Mouse (Mus musculus): ENCODE data around the gene Idh1. TPM values are rescaled to one million over a fixed set of nuclear protein-coding genes. Genes with fewer than 3 reads are reported as not detected.
A peak's percentile ranks its signal among the peaks of the same experiment; 100 is the strongest.

The Idh1 gene
- polyA plus RNA-seq, 1 experiment: 43.7 TPM

DNA sequence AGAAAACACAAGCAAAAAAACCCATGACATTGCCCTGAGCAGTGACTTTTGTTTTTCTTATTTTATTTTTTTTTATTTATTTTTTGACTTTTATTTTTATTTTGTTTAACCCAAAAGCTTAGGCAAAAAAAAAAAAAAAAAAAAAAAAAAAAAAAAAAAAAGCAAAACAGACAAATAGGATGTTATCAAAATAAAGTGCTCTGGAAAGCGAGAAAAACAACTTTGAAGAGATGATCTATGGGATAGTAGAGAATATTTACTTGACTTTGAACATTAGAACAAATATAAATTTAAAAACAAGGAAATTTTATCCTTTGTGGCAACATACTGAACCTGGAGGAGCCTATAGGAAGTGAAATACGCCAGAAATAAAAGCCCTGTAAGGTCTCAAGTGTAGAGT is 2.3 kb downstream of the Idh1 start:
- Histone ChIP-seq H3K4me3 (replicated peaks; ENCODE audit: control insufficient read depth, low read depth, low read length) (no peak overlapping the region), H3K4me1 (ENCODE audit: control insufficient read depth, insufficient read depth, low read length) (no peaks in the 10 kb centered on the region), H3K27ac (ENCODE audit: control insufficient read depth, insufficient read depth, low read depth, low read length, poor library complexity) (no peak overlapping the region)
- WGBS: 79% methylated on average over 2 of the region's 2 CpGs
- TF ChIP-seq CTCF (IDR thresholded peaks at IDR 0.05; ENCODE audit: control insufficient read depth, insufficient read depth, low read length): no peak
- TF ChIP-seq POLR2A (IDR thresholded peaks at IDR 0.05; ENCODE audit: borderline replicate concordance, control insufficient read depth, low read depth, low read length): no peak

DNA sequence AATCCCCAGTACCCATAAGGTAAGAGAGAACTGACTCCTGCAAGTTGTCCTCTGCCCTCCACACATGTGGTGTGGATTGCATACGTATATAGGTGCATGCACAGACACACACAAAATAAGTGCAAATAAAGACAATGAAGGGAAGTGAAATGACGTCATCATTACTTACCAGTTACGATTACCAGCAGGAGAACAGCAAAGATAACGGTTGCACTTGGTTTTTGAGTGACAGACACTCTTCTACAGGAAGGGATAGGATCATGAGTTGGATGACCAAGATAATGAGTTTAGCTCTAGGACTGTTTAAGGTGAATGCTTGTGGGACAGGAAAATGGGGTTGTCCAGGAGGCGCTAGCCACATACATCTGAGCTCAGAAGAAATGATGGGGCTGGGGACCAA is 4.8 kb downstream of the Idh1 start:
- 43% methylated on average over 5 of the region's 5 CpGs for WGBS
- Histone ChIP-seq H3K4me3 (replicated peaks; ENCODE audit: control insufficient read depth, low read depth, low read length) (no peak overlapping the region), H3K4me1 (ENCODE audit: control insufficient read depth, insufficient read depth, low read length) (no peaks in the 10 kb centered on the region), H3K27ac (ENCODE audit: control insufficient read depth, insufficient read depth, low read depth, low read length, poor library complexity) (no peak overlapping the region)
- TF ChIP-seq CTCF (IDR thresholded peaks at IDR 0.05; ENCODE audit: control insufficient read depth, insufficient read depth, low read length): no peak
- TF ChIP-seq POLR2A (IDR thresholded peaks at IDR 0.05; ENCODE audit: borderline replicate concordance, control insufficient read depth, low read depth, low read length): no peak

DNA sequence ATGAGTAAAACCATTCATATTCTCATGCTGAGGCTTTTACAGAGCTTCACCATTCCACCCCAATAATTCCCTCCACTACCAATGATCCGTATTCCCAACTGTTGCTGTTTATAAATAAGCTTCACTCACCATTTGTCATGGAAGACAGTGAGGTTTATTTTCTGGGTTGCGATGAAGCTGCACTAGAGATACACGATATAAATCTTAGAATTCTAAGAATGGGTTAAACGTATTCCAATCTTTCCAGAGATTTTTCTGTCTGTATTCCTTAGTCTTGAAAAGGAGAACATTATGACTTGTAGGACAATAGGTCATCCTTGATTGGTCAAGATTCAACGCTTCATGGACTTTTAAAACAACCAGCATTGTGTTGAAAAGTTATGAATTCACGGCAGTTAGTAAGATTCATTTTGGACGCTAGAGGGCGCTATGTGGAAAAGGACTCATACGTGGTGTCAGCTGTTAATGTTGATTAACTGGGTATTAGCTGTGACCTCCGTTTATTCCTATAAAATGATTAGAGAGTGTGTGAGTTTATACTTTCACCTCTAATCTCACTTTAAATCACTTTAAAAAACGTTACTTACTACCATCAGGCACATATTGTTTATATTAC is 6.6 kb downstream of the Idh1 start:
- Histone ChIP-seq H3K4me3 (replicated peaks; ENCODE audit: control insufficient read depth, low read depth, low read length) (peak overlapping the region; percentile 73), H3K27ac (ENCODE audit: control insufficient read depth, insufficient read depth, low read depth, low read length, poor library complexity) (no peak overlapping the region), H3K4me1 (ENCODE audit: control insufficient read depth, insufficient read depth, low read length) (no peaks in the 10 kb centered on the region)
- 2% methylated on average over 11 of the region's 11 CpGs for WGBS
- TF ChIP-seq CTCF (IDR thresholded peaks at IDR 0.05; ENCODE audit: control insufficient read depth, insufficient read depth, low read length) (no peak), POLR2A (IDR thresholded peaks at IDR 0.05; ENCODE audit: borderline replicate concordance, control insufficient read depth, low read depth, low read length) (no peak)

DNA sequence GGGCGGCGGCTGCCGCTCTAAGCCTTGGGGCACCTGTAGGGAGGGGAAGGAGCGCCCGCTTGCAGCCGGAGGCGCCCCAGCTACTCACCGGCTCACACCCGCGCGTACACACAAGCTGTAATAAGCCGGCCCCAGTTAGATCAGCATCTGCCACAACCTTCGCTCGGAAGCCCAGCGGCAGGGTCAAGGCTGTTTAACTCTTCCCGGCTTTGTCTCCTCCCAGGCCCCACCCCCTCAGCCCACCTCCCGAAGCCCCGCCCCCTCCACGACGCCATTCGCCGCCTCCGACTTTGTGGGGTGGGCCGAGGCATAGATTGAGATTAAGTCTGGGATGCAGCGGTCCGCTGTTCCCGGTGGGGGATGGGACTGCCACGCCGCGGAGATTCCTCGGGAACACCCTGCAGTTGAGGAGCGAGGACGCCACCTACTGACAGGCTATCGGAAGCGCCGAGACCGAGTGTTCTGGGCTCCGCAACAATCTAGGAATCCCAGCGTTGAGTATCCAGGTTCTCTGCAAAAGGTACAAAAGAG is 7.3 kb downstream of the Idh1 start:
- H3K4me3 ChIP-seq (replicated peaks; ENCODE audit: control insufficient read depth, low read depth, low read length): peak overlapping the region; percentile 73
- peak; percentile 40 for TF ChIP-seq POLR2A (IDR thresholded peaks at IDR 0.05; ENCODE audit: borderline replicate concordance, control insufficient read depth, low read depth, low read length)
- peak; percentile 66 for TF ChIP-seq CTCF (IDR thresholded peaks at IDR 0.05; ENCODE audit: control insufficient read depth, insufficient read depth, low read length)
- WGBS: under 1% methylated on average over 39 of the region's 39 CpGs
- no peaks in the 10 kb centered on the region for H3K4me1 ChIP-seq (ENCODE audit: control insufficient read depth, insufficient read depth, low read length)
- H3K27ac ChIP-seq (ENCODE audit: control insufficient read depth, insufficient read depth, low read depth, low read length, poor library complexity): peak overlapping the region; percentile 80

DNA sequence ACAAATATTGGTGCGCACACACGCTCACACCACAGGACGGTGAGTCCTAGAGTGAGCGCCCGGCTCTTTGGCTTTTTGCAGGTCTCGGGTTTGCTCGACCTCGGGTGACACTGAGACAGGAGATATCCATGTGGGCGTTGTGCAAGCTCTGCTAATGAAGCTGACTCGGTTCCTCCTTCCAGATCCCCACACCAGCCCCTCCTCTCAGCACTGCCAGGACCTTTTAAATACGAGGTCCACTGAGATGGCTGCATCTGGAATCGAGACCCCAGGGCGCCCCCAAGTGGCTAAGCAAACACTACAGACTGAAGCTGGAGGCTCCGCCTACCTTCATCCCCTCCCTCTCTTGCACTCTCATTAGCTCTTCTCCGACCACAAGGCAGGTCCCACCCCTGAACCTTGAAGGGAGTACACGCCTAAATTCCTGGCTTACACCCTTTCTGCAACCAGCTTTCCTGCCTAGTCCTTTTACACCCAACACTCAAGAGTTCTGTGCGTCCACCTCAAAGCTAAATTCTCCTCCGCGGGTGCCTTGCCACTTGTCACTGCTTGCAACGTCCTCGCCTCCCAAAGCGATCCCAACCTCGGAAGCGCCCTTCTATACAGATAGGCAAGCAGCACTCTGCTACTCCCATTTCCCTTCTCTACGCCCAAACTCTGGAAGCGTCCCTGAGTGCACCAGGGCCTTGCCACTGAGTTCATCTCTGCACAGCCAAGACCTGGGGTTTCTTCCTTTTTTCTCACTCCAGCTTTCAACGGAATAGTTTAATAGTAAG is 8.0 kb downstream of the Idh1 start:
- H3K27ac ChIP-seq (ENCODE audit: control insufficient read depth, insufficient read depth, low read depth, low read length, poor library complexity): peak overlapping the region; percentile 80
- TF ChIP-seq CTCF (IDR thresholded peaks at IDR 0.05; ENCODE audit: control insufficient read depth, insufficient read depth, low read length): peak; percentile 79
- peak; percentile 18; the same call in 1 of the 2 replicates for TF ChIP-seq POLR2A (IDR thresholded peaks at IDR 0.05; ENCODE audit: borderline replicate concordance, control insufficient read depth, low read depth, low read length)
- under 1% methylated on average over 27 of the region's 27 CpGs for WGBS
- H3K4me3 ChIP-seq (replicated peaks; ENCODE audit: control insufficient read depth, low read depth, low read length): peak overlapping the region; percentile 73
- no peaks in the 10 kb centered on the region for H3K4me1 ChIP-seq (ENCODE audit: control insufficient read depth, insufficient read depth, low read length)

DNA sequence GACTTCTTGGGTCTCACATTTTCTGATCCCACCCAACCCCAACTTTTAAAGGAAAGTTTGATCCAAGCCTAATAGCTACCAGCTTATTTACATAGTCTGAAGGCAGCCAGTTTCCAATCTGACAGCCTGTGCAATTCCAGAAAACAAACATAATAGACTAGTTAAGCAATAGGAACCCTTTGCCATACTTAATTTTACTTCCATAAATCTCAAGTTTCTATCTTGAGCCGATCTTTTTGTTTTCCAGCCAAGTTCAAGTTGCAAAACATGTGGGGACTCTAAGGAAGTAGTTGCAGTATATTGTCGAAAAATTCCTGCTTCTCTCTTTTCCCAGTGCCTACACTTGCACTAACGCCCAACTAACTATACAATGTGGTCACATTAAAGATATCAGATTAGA is 8.8 kb downstream of the Idh1 start:
- TF ChIP-seq POLR2A (IDR thresholded peaks at IDR 0.05; ENCODE audit: borderline replicate concordance, control insufficient read depth, low read depth, low read length) (no peak), CTCF (IDR thresholded peaks at IDR 0.05; ENCODE audit: control insufficient read depth, insufficient read depth, low read length) (no peak)
- Histone ChIP-seq H3K27ac (ENCODE audit: control insufficient read depth, insufficient read depth, low read depth, low read length, poor library complexity) (no peak overlapping the region), H3K4me1 (ENCODE audit: control insufficient read depth, insufficient read depth, low read length) (no peaks in the 10 kb centered on the region), H3K4me3 (replicated peaks; ENCODE audit: control insufficient read depth, low read depth, low read length) (no peak overlapping the region)
- WGBS: 6% methylated on average over 3 of the region's 3 CpGs

DNA sequence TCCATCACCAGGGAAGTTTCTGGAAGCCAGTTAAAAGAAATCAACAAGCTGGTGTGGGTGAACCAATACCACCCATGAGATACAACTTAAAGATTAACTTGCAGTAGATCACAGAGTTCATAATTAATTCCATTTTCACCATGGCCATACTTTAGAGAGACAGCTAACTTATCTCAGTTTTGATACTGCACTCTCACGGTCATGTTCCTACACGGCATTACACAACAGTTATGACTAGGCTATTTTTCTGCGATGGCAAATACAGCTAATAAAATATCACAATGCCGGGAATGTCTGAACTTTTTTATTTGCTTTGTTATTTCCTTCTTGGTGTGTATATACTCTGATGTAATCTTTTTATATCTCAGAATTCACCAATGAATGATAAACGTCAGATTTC is 9.4 kb downstream of the Idh1 start:
- no peak overlapping the region for H3K27ac ChIP-seq (ENCODE audit: control insufficient read depth, insufficient read depth, low read depth, low read length, poor library complexity)
- WGBS: 10% methylated on average over 5 of the region's 5 CpGs
- TF ChIP-seq CTCF (IDR thresholded peaks at IDR 0.05; ENCODE audit: control insufficient read depth, insufficient read depth, low read length): no peak
- no peak for TF ChIP-seq POLR2A (IDR thresholded peaks at IDR 0.05; ENCODE audit: borderline replicate concordance, control insufficient read depth, low read depth, low read length)
- H3K4me3 ChIP-seq (replicated peaks; ENCODE audit: control insufficient read depth, low read depth, low read length): no peak overlapping the region
- H3K4me1 ChIP-seq (ENCODE audit: control insufficient read depth, insufficient read depth, low read length): no peaks in the 10 kb centered on the region

DNA sequence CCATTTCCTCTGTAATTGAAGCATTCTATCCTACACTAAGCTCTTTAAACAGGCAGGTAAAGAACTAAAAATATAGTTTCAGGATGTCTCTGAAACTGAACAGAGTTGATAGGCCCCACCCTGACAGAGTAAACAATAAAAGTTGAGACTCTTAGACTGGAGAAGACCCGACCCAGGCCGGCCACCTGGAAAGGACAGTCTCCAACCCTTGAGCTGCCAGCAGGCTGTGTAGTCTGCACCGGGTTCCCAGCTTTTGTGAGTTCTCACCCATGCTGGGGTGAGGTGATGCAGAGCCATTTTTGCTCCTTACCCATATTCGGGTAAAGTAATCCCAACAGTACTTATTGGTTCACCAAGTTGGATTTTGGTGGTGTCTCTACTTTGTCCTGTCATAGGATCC is 10.1 kb downstream of the Idh1 start:
- WGBS: 74% methylated on average over 4 of the region's 4 CpGs

More for the DNA sequence above, 10.1 kb downstream of the Idh1 start:
- TF ChIP-seq CTCF (IDR thresholded peaks at IDR 0.05; ENCODE audit: control insufficient read depth, insufficient read depth, low read length) (no peak), POLR2A (IDR thresholded peaks at IDR 0.05; ENCODE audit: borderline replicate concordance, control insufficient read depth, low read depth, low read length) (no peak)
- no peak overlapping the region for H3K27ac ChIP-seq (ENCODE audit: control insufficient read depth, insufficient read depth, low read depth, low read length, poor library complexity)
- H3K4me1 ChIP-seq (ENCODE audit: control insufficient read depth, insufficient read depth, low read length): no peaks in the 10 kb centered on the region
- H3K4me3 ChIP-seq (replicated peaks; ENCODE audit: control insufficient read depth, low read depth, low read length): no peak overlapping the region
